Mouse (Mus musculus) adrenal gland, adult 18-20 months (tissue): ENCODE measurements at regions not wholly inside any gene's neighbourhood (a gene's known extent, or its start where the extent isn't known, plus 50 kb on each side); places are given as distances from the start of the nearest gene placed in this dataset.
"Not testable (repeated sequence)": the region's sequence is repeated elsewhere in the genome, so short reads cannot be mapped to it uniquely, and the experiment has no call there.

Experiments
- DNase-seq, 2 experiments: peaks; one replicate each; pipeline ENCODE4 v3.0.0; 2021 to 2022; ENCODE audit warnings: low spot score in 2 of 2

DNA sequence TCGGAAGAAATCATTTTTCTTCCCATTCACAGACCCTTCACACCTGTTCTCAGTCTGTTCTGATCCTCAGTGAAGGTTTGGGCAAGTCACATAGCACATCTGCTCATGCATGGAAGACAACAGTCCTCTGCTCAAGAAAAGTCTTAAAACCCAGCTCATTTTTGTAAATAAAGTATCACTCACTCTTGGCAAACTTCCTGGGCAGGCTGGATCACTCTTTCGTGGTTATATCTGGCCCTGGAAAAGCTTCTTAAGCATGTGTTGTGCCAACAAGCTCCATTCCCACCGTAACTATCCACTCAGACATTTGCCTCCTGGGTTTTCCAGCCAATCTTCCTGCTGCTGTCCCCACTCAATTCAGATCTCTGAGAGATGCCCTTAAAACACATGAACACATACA, 103.2 kb upstream of the Cep85l start:
- DNase-seq, result no peak

DNA sequence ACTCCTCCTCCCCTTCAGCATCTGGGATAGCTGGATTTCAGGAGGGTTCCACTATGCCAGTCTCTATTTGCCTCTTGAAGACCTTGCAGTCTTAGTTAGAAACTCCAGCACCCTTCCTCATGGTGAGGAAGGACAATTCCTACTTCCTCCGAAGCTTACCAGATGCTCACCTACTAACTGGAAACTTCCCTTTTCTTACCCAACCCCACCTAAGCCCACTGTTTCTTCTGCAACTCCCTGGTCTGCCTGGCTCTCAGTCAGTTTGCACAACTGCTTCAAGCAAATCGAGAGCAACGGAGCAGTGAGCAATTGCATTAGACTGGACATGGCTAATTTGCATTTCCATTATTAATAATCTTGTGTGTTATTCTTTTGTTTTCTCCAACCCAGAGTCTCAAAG, 90.5 kb upstream of the Cep85l start:
- DNase-seq, result no peak

DNA sequence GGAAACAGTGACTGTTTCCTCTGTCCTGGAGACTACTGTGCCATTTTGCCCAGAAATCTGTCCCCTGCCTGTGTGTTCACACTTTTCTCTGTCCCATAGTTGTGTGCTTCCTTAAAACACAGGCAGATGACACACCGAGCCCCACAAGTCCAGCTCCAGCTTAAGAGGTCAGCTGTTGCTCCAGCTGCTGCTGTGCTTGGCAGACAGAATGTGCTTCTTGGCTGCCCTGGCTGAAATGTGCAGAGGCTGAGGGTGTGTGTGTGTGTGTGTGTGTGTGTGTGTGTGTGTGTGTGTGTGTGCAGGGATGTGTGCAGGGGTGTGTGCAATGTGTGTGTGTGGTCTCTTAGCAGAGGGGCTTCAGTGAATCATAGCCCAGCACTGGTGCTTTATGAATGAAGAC, 89.9 kb upstream of the Cep85l start:
- DNase-seq, result no peak

DNA sequence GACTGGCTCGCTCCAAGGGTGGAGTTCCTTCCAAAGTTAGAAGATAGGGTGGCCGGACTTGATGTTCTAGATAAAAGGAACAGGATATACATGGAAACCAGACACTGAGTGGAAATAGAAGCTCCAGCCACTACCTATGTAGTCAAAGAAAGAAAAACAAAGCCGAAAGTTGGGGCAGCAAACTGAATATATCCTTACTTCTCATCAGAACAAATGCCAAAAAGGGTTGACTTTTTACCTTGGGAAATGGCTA, 88.5 kb upstream of the Cep85l start:
- DNase-seq, result no peak

DNA sequence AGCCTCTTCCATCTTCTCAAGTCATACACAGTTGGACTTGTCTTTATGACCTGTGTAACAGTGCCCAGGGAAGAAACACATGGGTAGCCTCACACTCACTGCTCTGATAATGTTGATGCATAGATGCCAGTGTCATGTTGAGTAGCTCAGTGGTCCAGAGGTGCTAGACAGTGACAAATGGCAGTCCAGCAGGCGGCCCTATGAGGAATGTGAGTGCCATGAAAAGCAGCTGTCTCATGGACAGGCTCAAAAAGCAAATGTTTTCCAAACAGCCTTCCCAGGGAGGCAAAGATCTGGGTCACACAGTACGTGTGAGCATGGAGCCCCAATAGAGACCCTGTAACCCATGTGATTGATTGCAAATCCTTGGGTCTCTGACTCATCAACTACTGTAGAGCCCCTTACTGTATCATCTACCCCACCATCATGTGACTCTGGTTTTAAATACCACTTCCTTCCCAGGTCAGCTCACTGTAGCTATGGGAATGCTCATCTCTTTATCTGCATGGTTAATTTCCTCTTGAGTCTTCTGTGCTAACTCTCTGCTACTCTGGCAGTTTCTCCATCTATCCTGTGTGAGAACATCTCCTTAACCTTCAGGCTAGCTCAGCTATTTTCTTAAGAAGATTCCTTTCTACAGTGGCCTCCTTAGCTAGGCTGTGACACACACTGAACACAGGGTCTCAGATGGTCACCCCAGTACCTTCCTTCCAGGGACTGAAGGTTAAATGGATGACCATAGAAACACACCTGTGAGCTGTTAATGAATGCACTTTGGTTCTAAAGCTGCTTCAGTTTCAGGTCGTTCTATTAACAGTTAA, 87.9 kb upstream of the Cep85l start:
- DNase-seq, result no peak

DNA sequence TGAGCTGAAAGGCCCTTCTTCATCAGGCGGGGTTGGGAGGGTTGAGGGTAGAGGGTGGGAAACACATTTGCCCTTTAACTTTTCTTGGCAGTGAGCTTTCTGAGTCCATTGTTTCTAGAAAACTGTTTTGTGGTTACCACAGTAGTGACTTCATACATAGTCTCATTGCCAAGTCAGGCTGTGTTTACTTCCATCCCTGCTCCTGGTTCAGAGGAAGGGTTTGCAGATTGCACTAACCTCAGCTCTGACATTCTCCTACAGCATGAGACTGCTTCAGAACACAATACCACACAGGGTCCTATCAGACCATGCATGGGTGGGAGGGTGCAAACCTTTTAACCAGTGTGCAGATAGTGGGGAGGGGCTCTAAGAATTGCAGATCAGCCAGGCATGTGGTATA, 87.1 kb upstream of the Cep85l start:
- no peak for DNase-seq

DNA sequence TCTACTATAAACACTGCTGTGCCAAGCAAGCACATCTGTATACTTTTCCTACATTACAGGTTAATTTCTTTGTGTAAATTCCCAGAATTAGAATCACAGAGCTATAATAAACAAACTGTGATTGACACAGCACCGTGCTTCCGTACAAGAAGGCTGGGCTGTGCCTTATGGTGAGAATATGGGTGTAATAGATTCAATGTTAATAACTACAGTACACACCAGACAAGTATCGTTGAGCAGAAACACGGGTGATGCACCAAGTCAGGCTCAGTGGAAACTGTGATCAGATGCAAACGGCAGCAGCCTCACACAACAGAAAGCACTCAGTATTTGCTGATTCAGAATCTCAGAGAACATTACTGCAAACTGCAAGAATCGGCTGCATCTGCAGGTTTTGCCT, 86.5 kb upstream of the Cep85l start:
- DNase-seq, result no peak

DNA sequence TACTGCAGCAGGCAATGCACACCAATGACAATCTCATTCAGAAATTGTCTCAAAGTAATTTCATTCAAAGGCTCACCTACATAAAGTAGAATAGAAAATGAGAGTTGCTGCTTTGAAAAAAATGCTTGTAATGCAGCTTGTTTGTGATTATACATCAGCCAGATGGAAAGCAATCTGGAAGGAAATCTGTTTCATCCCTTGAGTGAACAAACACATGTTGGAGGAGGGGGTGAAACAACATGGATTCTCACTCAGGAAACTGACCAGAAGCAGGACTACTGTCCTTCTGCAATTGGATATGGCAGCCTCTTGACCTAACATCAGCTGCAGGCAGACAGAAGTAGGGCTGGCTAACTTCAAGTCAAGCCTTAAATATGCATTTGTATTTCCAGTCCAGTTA, 84.8 kb upstream of the Cep85l start:
- DNase-seq, result no peak

DNA sequence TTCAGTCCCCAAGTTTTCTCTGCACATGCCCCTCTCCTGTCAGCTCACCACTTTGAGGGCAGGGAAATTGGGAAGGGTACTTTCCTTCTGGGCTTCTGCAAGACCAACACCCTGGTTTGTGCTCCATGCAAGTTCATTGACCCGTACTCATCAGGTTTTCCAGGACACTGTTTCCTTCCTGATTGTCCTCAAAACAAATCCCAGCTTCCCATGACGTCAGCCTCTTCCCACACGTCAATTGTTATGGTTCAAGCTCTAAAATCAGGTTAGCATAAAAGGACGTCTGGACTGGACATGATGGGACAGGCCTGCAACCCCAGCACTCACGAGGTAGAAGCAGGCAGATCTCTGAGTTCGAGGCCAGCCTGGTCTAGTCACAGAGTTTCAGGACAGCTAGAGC, 84.3 kb upstream of the Cep85l start:
- no peak for DNase-seq

DNA sequence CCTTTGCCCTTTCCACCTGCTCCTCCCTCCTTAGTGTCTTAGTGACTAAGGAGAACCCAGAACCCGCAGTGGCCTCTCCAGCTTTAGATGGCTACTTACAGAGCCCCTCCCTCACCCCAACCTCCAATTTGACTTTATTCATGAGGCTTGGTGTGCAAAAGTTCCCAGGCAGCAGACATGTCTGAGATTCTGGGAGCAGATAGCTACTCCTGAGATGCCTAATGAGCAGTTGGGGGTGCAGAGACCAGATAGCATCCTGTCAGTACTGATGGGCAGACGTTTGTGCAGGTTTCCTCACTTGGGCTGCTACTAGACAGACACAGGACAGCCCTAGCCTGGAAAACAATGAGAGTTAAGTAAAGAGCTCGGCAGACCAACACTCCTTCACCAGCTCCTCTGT, 83.7 kb upstream of the Cep85l start:
- DNase-seq, result no peak

DNA sequence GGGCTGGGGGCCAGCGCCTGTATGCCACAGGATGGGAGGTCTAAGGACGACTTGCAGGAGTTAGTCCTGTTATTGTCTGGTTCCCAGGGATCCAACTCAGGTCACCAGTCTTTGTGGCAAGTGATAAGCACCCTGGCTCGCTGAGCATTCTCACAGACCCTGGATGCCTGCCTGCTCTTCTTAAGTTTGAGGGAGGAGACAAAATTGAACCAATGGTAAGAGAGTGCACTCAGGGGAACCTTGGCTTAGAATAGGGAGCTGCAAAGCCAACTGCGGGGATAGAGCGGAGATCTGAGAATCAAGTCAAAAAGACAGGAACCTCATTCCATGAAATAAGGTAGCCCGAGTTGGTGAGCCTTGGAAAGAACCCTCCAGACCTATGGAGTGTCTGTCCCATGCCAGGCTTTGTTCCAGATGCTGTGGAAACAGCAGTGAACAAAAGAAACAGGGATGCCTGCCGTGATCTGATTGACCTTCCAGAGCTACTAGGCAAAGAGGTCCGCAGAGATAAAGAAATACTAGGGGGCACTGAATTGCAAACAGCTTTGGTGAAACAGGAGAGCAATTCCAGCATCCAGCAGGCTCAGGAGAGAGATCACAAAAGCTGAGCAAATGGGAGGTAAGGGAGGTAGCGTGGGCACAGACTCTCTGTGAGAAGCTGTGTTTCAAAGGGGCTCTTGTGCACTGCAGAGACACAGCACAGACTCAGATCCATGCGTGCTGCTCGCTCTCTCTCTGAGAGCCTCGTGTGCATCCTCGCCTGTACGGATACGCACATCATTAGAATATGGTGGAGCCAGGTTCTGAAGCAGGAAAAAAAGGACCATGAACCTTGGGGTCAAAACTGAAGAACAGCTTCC, 82.9 kb upstream of the Cep85l start:
- no peak for DNase-seq

DNA sequence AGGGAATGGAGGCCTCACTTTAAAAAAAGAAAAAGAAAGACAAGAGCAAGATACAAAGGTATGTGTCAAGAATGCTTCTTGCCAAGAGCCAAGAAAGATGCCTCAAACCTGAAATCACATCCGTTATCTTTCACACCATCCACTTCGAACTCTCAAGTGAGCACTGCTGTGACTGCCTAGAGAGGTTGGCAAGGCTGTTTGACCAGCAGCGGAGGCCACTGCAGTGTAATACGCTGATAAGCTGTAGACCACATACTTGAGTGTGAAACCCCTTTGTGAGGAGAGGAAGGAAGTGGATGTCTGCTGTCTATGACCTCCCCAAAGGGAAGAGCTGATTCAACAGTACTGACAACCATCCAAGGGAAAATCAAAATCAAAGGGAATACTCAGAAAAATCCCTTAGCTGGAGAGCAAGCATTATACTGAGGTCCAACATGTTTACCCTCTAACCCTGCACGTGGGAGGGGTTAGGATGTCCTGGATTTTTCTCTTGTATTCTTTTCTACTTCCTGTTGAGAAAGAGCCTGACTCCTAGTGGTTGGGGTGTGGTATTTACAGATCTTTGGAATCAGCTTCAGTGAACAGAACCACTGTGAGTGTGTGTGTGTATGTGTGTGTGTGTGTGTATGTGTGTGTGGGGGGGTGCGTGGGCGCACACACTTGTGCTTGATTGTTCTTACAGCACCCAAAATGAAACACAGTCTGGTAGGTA, 81.5 kb upstream of the Cep85l start:
- DNase-seq, result no peak

DNA sequence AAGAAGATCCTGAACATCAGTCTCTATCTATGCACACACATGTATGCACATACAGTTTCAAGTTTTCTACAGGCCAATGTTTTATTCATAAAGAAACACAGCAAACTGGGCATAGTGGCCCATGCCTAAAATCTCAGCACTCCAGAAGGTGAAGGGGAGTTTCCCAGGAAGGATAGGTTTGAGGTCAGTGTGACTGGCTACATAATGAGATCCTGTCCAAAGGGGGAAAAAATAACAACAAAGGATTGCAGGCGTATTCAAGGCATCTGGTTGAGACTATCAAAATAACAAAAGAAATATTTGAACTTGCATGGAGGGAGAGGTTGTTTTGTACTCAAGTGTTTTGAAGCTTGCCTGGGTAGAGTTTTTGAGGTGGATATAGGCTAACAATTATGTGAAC, 80.0 kb upstream of the Cep85l start:
- not testable (repeated sequence) for DNase-seq

DNA sequence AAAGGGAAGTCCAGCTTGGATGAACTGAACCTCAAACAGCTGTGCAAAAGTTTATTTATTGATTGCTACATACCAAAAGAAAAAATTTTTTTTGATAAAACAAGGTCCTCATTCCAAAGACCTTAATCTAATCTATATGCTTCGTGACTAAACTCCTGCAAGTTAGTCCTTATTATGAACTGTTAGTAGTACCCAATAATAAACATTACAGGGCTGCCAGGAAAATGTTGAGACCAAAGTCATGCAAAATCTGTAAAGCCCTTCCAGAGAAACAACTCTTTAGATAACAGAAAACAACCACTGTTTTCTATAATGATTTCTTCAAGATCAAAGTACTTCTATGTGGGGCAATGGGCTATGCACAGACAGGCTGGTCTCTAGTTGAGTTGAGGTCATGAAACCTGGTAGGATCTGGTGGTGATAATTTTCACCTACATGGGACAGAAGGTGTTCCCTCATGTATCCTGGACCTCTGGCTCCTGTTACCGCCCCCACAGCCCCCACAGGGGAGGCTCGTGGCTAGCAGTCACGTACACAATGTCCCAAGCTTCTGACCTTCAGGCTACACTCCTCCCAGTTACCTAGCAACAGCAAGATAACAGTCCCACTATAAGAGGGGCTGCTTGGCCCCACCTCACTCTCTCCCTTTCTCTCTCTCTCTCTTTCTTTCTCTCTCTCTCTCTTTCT, 76.4 kb upstream of the Cep85l start:
- DNase-seq, result no peak

DNA sequence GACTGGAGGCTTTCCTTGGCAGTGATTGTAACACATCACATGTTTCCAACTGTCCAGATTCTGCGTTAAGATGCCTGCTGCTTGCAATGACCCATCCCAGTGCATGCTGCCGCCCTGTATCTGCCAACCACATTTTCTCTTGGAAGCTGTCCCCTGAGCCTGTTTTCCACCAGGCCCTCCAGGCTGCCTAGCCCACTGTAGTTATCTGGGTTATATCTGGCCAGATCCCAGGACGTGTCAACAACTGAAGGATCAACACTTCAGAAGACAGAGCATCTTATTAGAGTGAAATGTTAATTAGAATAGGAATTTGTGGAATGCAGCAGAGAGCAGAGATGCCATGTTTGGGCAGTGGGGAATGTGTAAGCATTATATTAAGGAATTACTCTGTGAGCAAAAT, 65.0 kb upstream of the Cep85l start:
- DNase-seq, result no peak

DNA sequence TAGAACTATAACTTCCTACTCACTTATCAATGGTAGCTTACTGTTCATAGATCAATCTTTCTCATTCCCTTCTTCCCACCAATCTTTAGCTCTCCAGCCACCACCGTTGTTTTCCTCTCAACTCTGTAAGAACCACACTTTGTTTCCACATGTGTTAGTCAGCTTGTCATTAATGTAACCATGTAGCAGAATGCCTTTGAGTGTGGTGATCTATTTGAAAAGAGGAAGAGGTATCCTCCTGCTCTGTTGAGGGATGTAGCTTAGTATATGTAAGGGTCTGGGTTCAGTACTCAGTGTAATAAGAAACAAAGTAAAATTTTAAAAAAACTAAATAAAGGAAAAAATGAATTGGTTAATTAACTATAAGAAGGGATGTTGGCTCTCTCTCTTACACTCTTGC, 63.7 kb upstream of the Cep85l start:
- DNase-seq, result no peak

DNA sequence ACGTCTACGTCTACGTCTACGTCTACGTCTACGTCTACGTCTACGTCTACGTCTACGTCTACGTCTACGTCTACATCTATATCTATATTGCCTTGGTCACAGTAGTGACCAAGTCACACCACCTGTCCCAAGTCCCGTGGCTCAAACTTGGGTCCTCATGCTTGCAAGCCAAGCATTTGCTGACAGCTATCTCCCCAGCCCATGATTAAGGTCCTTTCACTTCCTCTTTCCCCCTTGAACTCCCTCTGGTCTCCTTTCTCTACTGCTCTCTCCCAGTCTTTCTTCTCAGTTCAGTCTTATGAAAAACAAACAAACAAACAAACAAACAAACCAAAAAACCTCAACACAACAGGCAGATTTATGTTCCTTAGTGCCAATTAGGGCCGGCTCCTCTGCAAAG, 63.2 kb upstream of the Cep85l start:
- no peak for DNase-seq

DNA sequence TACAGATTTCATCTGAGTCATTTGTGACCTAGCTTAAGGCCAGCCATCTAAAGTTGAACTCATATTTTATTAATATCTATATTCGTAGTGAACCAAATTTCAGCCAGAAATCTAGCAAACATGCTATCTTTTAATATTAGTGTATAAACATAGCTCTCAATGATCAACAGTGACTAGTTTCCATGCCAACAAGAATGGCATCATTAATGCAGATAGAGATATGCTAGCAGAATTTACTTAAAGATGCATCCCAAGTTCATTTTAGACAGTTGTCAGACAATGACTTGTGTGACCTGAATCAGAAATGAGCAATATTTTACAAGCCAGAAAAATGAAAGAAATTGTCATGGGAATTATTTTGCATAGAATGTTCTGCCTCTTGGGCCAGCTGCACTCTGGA, 60.5 kb upstream of the Cep85l start:
- no peak for DNase-seq

DNA sequence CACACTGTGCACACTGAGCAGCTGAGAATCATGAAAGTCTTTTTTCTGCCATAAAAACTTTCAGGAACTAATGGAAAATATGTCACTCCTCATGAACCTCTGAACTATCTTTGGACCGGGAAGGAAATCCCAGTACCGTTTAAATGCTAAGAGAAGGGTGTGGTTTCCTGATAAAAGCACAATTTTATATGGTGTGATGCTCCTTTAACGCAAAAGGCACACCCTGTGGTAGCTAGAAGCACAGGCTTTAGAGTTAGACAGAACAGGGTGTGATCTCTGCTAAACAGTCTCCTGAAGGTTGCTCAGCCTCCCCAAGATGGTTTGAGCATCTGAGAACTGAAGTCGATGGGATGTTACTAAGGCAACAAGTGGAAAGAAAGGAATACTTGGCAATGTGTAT, 58.6 kb upstream of the Cep85l start:
- DNase-seq, result no peak

DNA sequence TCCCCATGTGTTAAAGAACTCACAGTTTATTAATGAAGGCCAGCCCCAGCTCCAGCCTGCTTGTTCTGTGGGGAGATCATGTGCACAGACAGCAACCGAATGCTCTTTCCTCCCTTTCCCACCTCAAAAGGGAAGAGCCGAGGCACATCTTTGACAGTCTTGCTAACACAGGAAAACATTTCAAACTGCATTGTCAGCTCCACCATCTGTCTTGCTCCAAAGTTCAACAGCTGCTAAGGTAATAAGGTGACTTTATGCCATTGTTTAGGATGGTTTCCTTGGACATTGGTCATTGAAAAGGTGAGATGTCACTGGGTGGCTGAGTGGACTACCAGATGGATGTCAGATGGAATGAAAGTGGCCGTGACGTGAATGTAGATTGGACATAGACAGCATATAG, 58.0 kb upstream of the Cep85l start:
- no peak for DNase-seq

DNA sequence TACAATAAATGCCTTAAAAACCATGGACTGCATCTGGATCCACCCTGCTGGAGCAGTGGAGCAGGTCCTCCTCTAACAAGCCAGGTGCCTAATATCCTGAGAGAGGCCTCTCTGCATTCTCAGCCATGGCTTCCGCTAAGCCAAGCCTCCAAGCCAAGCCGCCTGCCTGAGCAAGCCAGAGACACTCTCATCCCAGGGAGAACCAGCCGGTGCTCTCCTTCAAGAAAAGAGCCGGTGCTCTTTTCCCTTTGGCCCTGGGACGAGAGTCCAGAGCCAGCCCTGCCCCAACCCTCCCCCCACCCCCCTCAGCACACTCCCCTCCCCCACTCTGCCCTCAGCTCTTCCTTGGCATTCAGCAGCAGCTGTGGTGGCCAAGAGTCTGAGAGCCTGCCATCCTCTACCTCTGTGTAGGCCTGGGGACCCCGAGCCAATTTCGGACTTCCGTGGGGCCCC, 56.3 kb upstream of the Cep85l start:
- DNase-seq, result no peak
